Mouse (Mus musculus) hindbrain, embryonic 14.5 days (tissue): ENCODE measurements around the gene Rad51b. TPM values are rescaled to one million over a fixed set of nuclear protein-coding genes. Genes with fewer than 3 reads are reported as not detected.

Source experiments
- ATAC-seq: fragments of 200-750 bp; cut with Nextera tagmentation; 2 replicates; pipeline ENCODE4 v1.8.0; 2017; ENCODE audit warnings: moderate number of reproducible peaks, mild to moderate bottlenecking, moderate TSS enrichment, moderate library complexity; ENCODE audit not compliant: low FRiP score
- DNase-seq: peaks from one replicate; pipeline ENCODE4 v3.0.0-alpha.2; 2015; ENCODE audit warnings: low spot score
- H3K27ac ChIP-seq: fragments of 300-500 bp; sonication (generic); 2 replicates; pipeline ENCODE4 v1.5.1; 2014; ENCODE audit warnings: mild to moderate bottlenecking, moderate library complexity
- H3K27me3 ChIP-seq: fragments of 300-500 bp; sonication (generic); 2 replicates; pipeline ENCODE4 v1.6.1; 2014; ENCODE audit warnings: mild to moderate bottlenecking, low read length, mixed read lengths; ENCODE audit not compliant: control insufficient read depth, insufficient read depth
- H3K36me3 ChIP-seq: fragments of 300-500 bp; sonication (generic); replicated peaks from 2 replicates; pipeline ENCODE4 v1.6.1; 2014; ENCODE audit not compliant: control insufficient read depth, insufficient read depth
- H3K4me1 ChIP-seq: fragments of 300-500 bp; sonication (generic); replicated peaks from 2 replicates; pipeline ENCODE4 v1.6.1; 2014; ENCODE audit warnings: antibody characterized with exemption, low read length, mixed read lengths; ENCODE audit not compliant: control insufficient read depth, insufficient read depth
- H3K4me2 ChIP-seq: fragments of 300-500 bp; sonication (generic); replicated peaks from 2 replicates; pipeline ENCODE4 v1.6.1; 2014; ENCODE audit warnings: mild to moderate bottlenecking, moderate library complexity
- H3K4me3 ChIP-seq: fragments of 300-500 bp; sonication (generic); replicated peaks from 2 replicates; pipeline ENCODE4 v1.5.1; 2014; ENCODE audit warnings: mild to moderate bottlenecking, low read length
- H3K9ac ChIP-seq: fragments of 300-500 bp; sonication (generic); 2 replicates; pipeline ENCODE4 v1.6.1; 2014
- H3K9me3 ChIP-seq: fragments of 300-500 bp; sonication (generic); 2 replicates; pipeline ENCODE4 v1.6.1; 2016; ENCODE audit warnings: low read length; ENCODE audit not compliant: control insufficient read depth
- WGBS: fragments of 180-500 bp; shearing (Covaris S2); extraction: QIAGEN DNeasy Blood & Tissue Kit; methylation state at CpG from one replicate; pipeline ENCODE4 v1.1.7; 2014; 5-methylcytosine and 5-hydroxymethylcytosine counted together
- polyA plus RNA-seq: library from polyadenylated mRNA; unstranded; fragments of >200 nt; fragmentation: Nextera tagmentation; extraction: Ambion mirVana; gene quantifications from 2 replicates; pipeline ENCODE4 v1.2.1, GENCODE M21; 2014

Rad51b gene
- polyA plus RNA-seq, 1 experiment from 2014 or later, result 1.5 TPM

- no peak overlapping the region for H3K27ac ChIP-seq
Measured at GRCm38 (mm10) chr12:79641570-79642285, 344.6 kb downstream of the Rad51b start.

GRCm38 (mm10) chr12:79642715-79643114 lies 345.6 kb downstream of the Rad51b start:
- no peak overlapping the region for H3K4me3 ChIP-seq
- H3K9me3 ChIP-seq, result no peaks in the 10 kb centered on the region
- no peaks in the 10 kb centered on the region for H3K36me3 ChIP-seq
- WGBS, result 94% methylated on average over 5 of the region's 5 CpGs
- ATAC-seq (no peak), DNase-seq (no peak)
- H3K27me3 ChIP-seq, result no peaks in the 10 kb centered on the region
- no peak overlapping the region for H3K9ac ChIP-seq
- no peak overlapping the region for H3K4me2 ChIP-seq
- H3K27ac ChIP-seq, result no peak overlapping the region
- no peaks in the 10 kb centered on the region for H3K4me1 ChIP-seq

More at GRCm38 (mm10) chr12:79641570-79642285, 344.6 kb downstream of the Rad51b start:
- WGBS, result 47% methylated on average over 7 of the region's 7 CpGs
- no peak overlapping the region for H3K4me2 ChIP-seq
- H3K9ac ChIP-seq, result no peak overlapping the region
- no peaks in the 10 kb centered on the region for H3K9me3 ChIP-seq
- no peak for DNase-seq
- no peak for ATAC-seq
- no peak overlapping the region for H3K4me3 ChIP-seq
- no peaks in the 10 kb centered on the region for H3K4me1 ChIP-seq
- no peaks in the 10 kb centered on the region for H3K36me3 ChIP-seq
- H3K27me3 ChIP-seq, result no peaks in the 10 kb centered on the region

- H3K27me3 ChIP-seq, result no peaks in the 10 kb centered on the region
- no peaks in the 10 kb centered on the region for H3K9me3 ChIP-seq
- H3K4me3 ChIP-seq, result no peak overlapping the region
- WGBS, result 98% methylated on average over 4 of the region's 4 CpGs
- no peak overlapping the region for H3K4me2 ChIP-seq
- DNase-seq, result no peak
- no peak overlapping the region for H3K27ac ChIP-seq
- H3K36me3 ChIP-seq, result no peaks in the 10 kb centered on the region
- no peaks in the 10 kb centered on the region for H3K4me1 ChIP-seq
- ATAC-seq, result no peak
- H3K9ac ChIP-seq, result no peak overlapping the region
Measured at GRCm38 (mm10) chr12:79645656-79646055, 348.6 kb downstream of the Rad51b start.

- no peaks in the 10 kb centered on the region for H3K36me3 ChIP-seq
- no peak overlapping the region for H3K9ac ChIP-seq
- DNase-seq (no peak), ATAC-seq (no peak)
- H3K27me3 ChIP-seq, result no peaks in the 10 kb centered on the region
- H3K27ac ChIP-seq, result no peak overlapping the region
- no peak overlapping the region for H3K4me2 ChIP-seq
- H3K4me3 ChIP-seq, result no peak overlapping the region
- no peaks in the 10 kb centered on the region for H3K9me3 ChIP-seq
- no peaks in the 10 kb centered on the region for H3K4me1 ChIP-seq
- WGBS, result 94% methylated on average over 9 of the region's 9 CpGs
Measured at GRCm38 (mm10) chr12:79646646-79647164, 349.6 kb downstream of the Rad51b start.

- Histone ChIP-seq H3K4me1 (no peaks in the 10 kb centered on the region), H3K4me2 (no peak overlapping the region), H3K36me3 (no peaks in the 10 kb centered on the region), H3K27me3 (no peaks in the 10 kb centered on the region), H3K4me3 (no peak overlapping the region), H3K27ac (no peak overlapping the region), H3K9me3 (no peaks in the 10 kb centered on the region), H3K9ac (no peak overlapping the region)
- WGBS, result 94% methylated on average over 6 of the region's 6 CpGs
- ATAC-seq (no peak), DNase-seq (no peak)
Measured at GRCm38 (mm10) chr12:79647382-79647781, 350.3 kb downstream of the Rad51b start.

GRCm38 (mm10) chr12:79647976-79648375 lies 350.9 kb downstream of the Rad51b start:
- no peaks in the 10 kb centered on the region for H3K9me3 ChIP-seq
- DNase-seq, result no peak
- H3K4me1 ChIP-seq, result no peaks in the 10 kb centered on the region
- H3K27me3 ChIP-seq, result no peaks in the 10 kb centered on the region
- H3K4me2 ChIP-seq, result no peak overlapping the region
- no peak overlapping the region for H3K9ac ChIP-seq
- no peak for ATAC-seq
- H3K4me3 ChIP-seq, result no peak overlapping the region
- no peak overlapping the region for H3K27ac ChIP-seq
- WGBS, result 70% methylated on average over 5 of the region's 5 CpGs
- H3K36me3 ChIP-seq, result no peaks in the 10 kb centered on the region

- DNase-seq, result no peak
- H3K4me1 ChIP-seq, result no peaks in the 10 kb centered on the region
- ATAC-seq, result no peak
- no peaks in the 10 kb centered on the region for H3K36me3 ChIP-seq
- no peaks in the 10 kb centered on the region for H3K27me3 ChIP-seq
- no peak overlapping the region for H3K9ac ChIP-seq
- no peak overlapping the region for H3K27ac ChIP-seq
- WGBS, result 36% methylated on average over 7 of the region's 7 CpGs
- H3K9me3 ChIP-seq, result no peaks in the 10 kb centered on the region
- no peak overlapping the region for H3K4me2 ChIP-seq
- no peak overlapping the region for H3K4me3 ChIP-seq
Measured at GRCm38 (mm10) chr12:79648812-79649700, 352.0 kb downstream of the Rad51b start.

GRCm38 (mm10) chr12:79649796-79650195 lies 352.7 kb downstream of the Rad51b start:
- Histone ChIP-seq H3K27me3 (no peaks in the 10 kb centered on the region), H3K9me3 (no peaks in the 10 kb centered on the region), H3K27ac (no peak overlapping the region), H3K9ac (no peak overlapping the region), H3K4me1 (no peaks in the 10 kb centered on the region), H3K36me3 (no peaks in the 10 kb centered on the region), H3K4me2 (no peak overlapping the region), H3K4me3 (no peak overlapping the region)
- no peak for ATAC-seq
- no peak for DNase-seq

- DNase-seq, result no peak
- H3K27me3 ChIP-seq, result no peaks in the 10 kb centered on the region
- no peak overlapping the region for H3K27ac ChIP-seq
- ATAC-seq, result no peak
- 96% methylated on average over 5 of the region's 5 CpGs for WGBS
- H3K4me3 ChIP-seq, result no peak overlapping the region
- no peak overlapping the region for H3K4me2 ChIP-seq
- H3K4me1 ChIP-seq, result no peaks in the 10 kb centered on the region
- no peaks in the 10 kb centered on the region for H3K36me3 ChIP-seq
- H3K9me3 ChIP-seq, result no peaks in the 10 kb centered on the region
- H3K9ac ChIP-seq, result no peak overlapping the region
Measured at GRCm38 (mm10) chr12:79655138-79655537, 358.1 kb downstream of the Rad51b start.
